Mouse (Mus musculus) neural tube, embryonic 13.5 days (tissue): ENCODE data around the gene Hist1h2bf. TPM values are rescaled to one million over a fixed set of nuclear protein-coding genes. Genes with fewer than 3 reads are reported as not detected.
"Not testable (repeated sequence)": the region's sequence is repeated elsewhere in the genome, so short reads cannot be mapped to it uniquely, and the experiment has no call there.

ENCODE experiments used
- ATAC-seq: fragments of 200-750 bp; cut with Nextera tagmentation; 2 replicates; pipeline ENCODE4 v1.8.0; 2017; ENCODE audit warnings: low read depth, mild to moderate bottlenecking, moderate TSS enrichment, moderate library complexity
- H3K27ac ChIP-seq: fragments of 300-500 bp; sonication (generic); replicated peaks from 2 replicates; pipeline ENCODE4 v1.5.1; 2015; ENCODE audit warnings: moderate library complexity, mild to moderate bottlenecking, inconsistent platforms
- H3K27me3 ChIP-seq: fragments of 300-500 bp; sonication (generic); 2 replicates; pipeline ENCODE4 v1.6.1; 2015; ENCODE audit warnings: mild to moderate bottlenecking, inconsistent platforms
- H3K36me3 ChIP-seq: fragments of 300-500 bp; sonication (generic); 2 replicates; pipeline ENCODE4 v1.6.1; 2015; ENCODE audit warnings: mild to moderate bottlenecking, inconsistent platforms
- H3K4me1 ChIP-seq: fragments of 300-500 bp; sonication (generic); replicated peaks from 2 replicates; pipeline ENCODE4 v1.6.1; 2015; ENCODE audit warnings: inconsistent platforms
- H3K4me2 ChIP-seq: fragments of 300-500 bp; sonication (generic); 2 replicates; pipeline ENCODE4 v1.6.1; 2015; ENCODE audit warnings: inconsistent platforms, mild to moderate bottlenecking, moderate library complexity
- H3K4me3 ChIP-seq: fragments of 300-500 bp; sonication (generic); 2 replicates; pipeline ENCODE4 v1.5.1; 2015; ENCODE audit warnings: mild to moderate bottlenecking, inconsistent platforms
- H3K9ac ChIP-seq: fragments of 300-500 bp; sonication (generic); 2 replicates; pipeline ENCODE4 v1.6.1; 2015; ENCODE audit warnings: moderate library complexity, mild to moderate bottlenecking, inconsistent platforms
- H3K9me3 ChIP-seq: fragments of 300-500 bp; sonication (generic); 2 replicates; pipeline ENCODE4 v1.6.1; 2016; ENCODE audit warnings: inconsistent platforms
- WGBS: fragments of 180-500 bp; shearing (Covaris S2); methylation state at CpG from one replicate; pipeline ENCODE4 v1.1.7; 2015; 5-methylcytosine and 5-hydroxymethylcytosine counted together
- polyA plus RNA-seq: library from polyadenylated mRNA; unstranded; fragments of >200 nt; fragmentation: Nextera tagmentation; extraction: Ambion mirVana; gene quantifications from 2 replicates; pipeline ENCODE4 v1.2.1, GENCODE M21; 2015

Hist1h2bf gene
- polyA plus RNA-seq, 1 experiment from 2014 or later: 1.6 TPM

- peak; percentile 96 for ATAC-seq
- not testable (repeated sequence) for H3K27me3 ChIP-seq, H3K9me3 ChIP-seq, H3K36me3 ChIP-seq, H3K4me1 ChIP-seq
- H3K9ac ChIP-seq: peak within 1 kb of the TSS; percentile 75
- H3K27ac ChIP-seq: peak within 1 kb of the TSS; percentile 98
- H3K4me3 ChIP-seq: peak within 1 kb of the TSS; percentile 45
- H3K4me2 ChIP-seq: peak within 1 kb of the TSS; percentile 75
- WGBS: under 1% methylated on average over 47 of the region's 67 CpGs
These were observed 11.9 kb downstream of the Hist1h2bf start, which contains the start of gene Hist1h3e for GRCm38 (mm10) chr13:23561883-23562659. Gene Hist1h3e, minus strand, starts transcription at chr13:23562369.

DNA sequence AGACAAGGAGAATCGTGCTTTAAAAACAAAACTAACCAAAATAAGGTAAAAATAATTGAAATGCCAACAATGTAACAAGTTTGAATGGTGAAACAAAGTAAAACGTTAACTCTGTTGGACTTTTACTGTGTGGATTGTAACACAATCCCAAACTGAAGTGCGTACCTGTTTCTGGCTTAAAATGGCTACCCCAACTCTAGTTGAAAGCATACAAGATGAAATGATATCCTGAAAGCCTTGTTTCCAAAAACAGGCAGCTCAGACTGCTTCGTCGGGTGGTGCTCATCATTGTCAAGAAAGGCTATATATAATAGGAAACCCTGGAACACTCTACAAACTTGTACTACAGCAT is 12.5 kb downstream of the Hist1h2bf start:
- ATAC-seq, H3K9me3 ChIP-seq, H3K36me3 ChIP-seq, H3K27me3 ChIP-seq, H3K4me1 ChIP-seq: not testable (repeated sequence)
- Histone ChIP-seq H3K9ac (peak overlapping the region; percentile 74), H3K27ac (peak overlapping the region; percentile 98), H3K4me2 (peak overlapping the region; percentile 75), H3K4me3 (peak overlapping the region; percentile 45)
- 0% methylated on average over 2 of the region's 5 CpGs for WGBS

- not testable (repeated sequence) for ATAC-seq, H3K36me3 ChIP-seq, H3K9ac ChIP-seq, H3K27me3 ChIP-seq, H3K4me3 ChIP-seq, H3K27ac ChIP-seq, H3K9me3 ChIP-seq
- Histone ChIP-seq H3K4me2 (peak overlapping the region; percentile 26; the same call in 1 of the 2 replicates), H3K4me1 (peaks cover 13% of the 10 kb centered on the region)
- WGBS: 22% methylated on average over 2 of the region's 2 CpGs
These were observed 13.3 kb downstream of the Hist1h2bf start for GRCm38 (mm10) chr13:23560699-23561098.

DNA sequence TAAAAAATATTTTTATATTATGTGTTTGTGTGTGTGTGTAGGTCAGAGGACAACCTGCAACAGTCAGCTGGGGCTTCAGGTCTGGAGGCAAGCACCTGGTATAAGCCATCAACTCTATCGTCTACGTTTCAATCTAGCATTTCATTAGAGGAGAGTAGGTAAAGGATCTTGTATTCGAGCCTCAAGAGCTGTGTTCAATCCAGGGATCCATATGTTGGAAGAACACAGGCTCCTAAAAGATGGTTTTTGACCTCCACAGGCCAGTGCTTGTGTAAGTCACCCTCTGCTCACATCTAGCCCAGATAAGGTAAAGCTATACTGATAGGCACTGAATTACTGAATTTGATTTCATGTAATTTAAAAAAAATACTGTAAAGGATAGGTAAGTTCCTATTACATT is 17.1 kb downstream of the Hist1h2bf start:
- WGBS: 81% methylated on average over 3 of the region's 3 CpGs
- Histone ChIP-seq H3K4me3 (no peak overlapping the region), H3K4me2 (no peak overlapping the region; the same call in 1 of the 2 replicates)

GRCm38 (mm10) chr13:23555839-23556416 is 18.1 kb downstream of the Hist1h2bf start:
- H3K4me2 ChIP-seq: peak overlapping the region; percentile 100
- WGBS: under 1% methylated on average over 18 of the region's 18 CpGs
- peak overlapping the region; percentile 82 for H3K9ac ChIP-seq
- peak overlapping the region; percentile 53 for H3K4me3 ChIP-seq
- H3K27me3 ChIP-seq: no peaks in the 10 kb centered on the region
- H3K36me3 ChIP-seq: no peaks in the 10 kb centered on the region
- peak; percentile 82 for ATAC-seq
- H3K27ac ChIP-seq: peak overlapping the region; percentile 93
- H3K9me3 ChIP-seq: no peaks in the 10 kb centered on the region
- peaks cover 34% of the 10 kb centered on the region for H3K4me1 ChIP-seq

More for the DNA sequence above, 17.1 kb downstream of the Hist1h2bf start:
- Histone ChIP-seq H3K9me3 (no peaks in the 10 kb centered on the region), H3K27me3 (no peaks in the 10 kb centered on the region), H3K4me1 (peaks cover 32% of the 10 kb centered on the region), H3K36me3 (no peaks in the 10 kb centered on the region), H3K9ac (0 out of 2 replicates have a peak overlapping the region, but pooled peaks have one; percentile 13), H3K27ac (no peak overlapping the region)
- no peak for ATAC-seq

DNA sequence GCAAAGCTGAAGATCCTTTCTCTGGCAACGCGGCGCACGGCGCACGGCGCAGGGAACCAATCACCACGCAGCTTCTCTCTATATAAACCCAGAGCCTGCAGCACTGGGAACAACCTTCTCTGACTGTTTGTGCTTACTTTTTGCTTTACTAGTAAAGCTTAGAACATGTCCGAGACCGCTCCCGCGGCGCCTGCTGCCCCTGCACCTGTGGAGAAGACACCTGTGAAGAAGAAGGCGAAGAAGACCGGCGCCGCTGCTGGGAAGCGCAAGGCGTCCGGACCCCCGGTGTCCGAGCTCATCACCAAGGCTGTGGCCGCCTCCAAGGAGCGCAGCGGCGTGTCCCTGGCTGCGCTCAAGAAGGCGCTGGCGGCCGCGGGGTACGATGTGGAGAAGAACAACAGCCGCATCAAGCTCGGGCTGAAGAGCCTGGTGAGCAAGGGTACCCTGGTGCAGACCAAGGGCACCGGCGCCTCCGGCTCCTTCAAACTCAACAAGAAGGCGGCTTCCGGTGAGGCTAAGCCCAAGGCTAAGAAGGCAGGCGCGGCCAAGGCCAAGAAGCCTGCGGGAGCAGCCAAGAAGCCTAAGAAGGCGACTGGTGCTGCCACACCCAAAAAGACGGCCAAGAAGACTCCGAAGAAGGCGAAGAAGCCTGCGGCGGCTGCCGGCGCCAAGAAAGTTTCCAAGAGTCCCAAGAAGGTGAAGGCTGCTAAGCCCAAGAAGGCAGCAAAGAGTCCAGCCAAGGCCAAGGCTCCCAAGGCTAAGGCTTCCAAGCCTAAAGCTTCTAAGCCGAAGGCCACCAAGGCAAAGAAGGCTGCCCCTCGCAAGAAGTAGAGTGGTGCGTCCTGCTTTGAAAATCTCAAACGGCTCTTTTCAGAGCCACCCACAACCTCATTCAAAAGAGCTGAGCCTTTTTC is 18.8 kb downstream of the Hist1h2bf start:
- Histone ChIP-seq H3K9me3 (no peaks in the 10 kb centered on the region), H3K4me1 (peaks cover 36% of the 10 kb centered on the region), H3K4me3 (peak overlapping the region; percentile 53), H3K4me2 (peak overlapping the region; percentile 100), H3K27ac (peak overlapping the region; percentile 93), H3K27me3 (no peaks in the 10 kb centered on the region), H3K36me3 (no peaks in the 10 kb centered on the region), H3K9ac (peak overlapping the region; percentile 82)
- under 1% methylated on average over 54 of the region's 54 CpGs for WGBS
- peak; percentile 83 for ATAC-seq

GRCm38 (mm10) chr13:23554393-23554792 is 19.6 kb downstream of the Hist1h2bf start:
- WGBS: 25% methylated on average over 9 of the region's 9 CpGs
- Histone ChIP-seq H3K9me3 (no peaks in the 10 kb centered on the region), H3K27me3 (no peaks in the 10 kb centered on the region), H3K4me3 (peak overlapping the region; percentile 53), H3K27ac (peak overlapping the region; percentile 93), H3K36me3 (no peaks in the 10 kb centered on the region), H3K4me1 (peaks cover 36% of the 10 kb centered on the region), H3K4me2 (peak overlapping the region; percentile 100), H3K9ac (peak overlapping the region; percentile 82)
- ATAC-seq: no peak

DNA sequence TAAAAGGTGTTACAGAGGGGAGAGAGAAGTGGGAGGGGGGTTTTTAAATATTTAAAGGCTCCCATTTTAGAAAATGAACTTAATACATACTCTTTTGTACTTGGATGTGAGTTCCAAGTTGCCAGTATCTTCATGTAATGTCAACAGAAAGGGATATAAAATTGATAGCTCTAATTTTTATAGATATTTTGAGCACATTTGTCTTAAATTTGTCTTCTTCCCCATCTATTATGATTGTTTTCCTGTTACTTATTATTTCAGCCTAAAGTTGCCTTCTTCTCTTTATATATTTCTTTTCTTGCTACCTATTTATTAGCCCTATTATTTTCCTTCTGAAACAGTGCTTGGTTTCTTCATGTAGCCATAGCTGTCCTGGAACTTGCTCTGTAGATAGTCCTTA is 21.0 kb downstream of the Hist1h2bf start, which contains the start of gene Hist1h1d:
Gene Hist1h1d (plus strand): TSS at position 301 of the 400 bp plus-strand sequence.
- ATAC-seq: no peak
- peak within 1 kb of the TSS; percentile 82; the same call in 1 of the 2 replicates for H3K9ac ChIP-seq

DNA sequence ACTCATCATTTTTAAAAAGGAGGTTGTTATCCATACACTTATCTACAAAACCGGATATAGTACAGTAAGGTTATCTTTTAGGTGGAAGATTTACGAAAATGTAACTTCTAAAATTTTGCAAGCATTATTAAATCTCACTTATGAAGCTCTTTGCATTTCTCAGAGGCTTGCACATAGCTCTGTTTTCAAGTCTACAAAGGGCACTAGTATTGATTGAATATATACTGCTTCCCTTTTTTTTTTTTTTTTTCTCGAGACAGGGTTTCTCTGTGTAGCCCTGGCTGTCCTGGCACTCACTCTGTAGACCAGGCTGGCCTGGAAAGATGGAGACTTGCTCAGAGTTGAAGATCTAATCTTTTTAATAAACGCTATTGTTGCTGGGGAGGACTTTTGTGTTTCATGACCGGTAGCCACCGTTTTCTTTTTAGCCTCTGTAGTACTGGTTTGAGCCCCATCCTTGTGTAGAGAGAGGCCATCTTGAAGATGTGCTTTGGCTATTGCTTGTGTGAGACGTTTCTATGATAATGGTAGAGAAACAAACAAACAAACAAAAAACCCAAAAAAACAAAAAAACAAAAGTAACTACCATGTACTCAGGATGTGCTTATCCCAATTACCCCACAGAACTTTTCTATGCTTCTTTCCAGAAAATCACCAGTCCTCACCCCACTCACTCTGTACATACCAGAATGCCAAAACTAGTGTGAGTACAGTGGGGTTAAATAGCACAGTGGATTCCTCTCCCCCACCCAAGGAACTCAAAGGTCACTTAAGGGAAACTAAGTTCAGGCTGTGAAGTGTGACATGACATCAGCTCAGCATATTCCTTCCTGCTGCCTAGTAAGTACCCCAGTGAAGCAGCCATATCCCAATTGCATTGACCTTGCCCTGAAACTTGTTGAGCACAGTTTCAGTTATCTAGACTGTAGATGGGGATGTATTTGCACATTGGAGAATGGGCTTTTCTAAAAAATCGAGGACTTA is 21.8 kb downstream of the Hist1h2bf start:
- Histone ChIP-seq H3K9me3 (no peaks in the 10 kb centered on the region), H3K9ac (0 out of 2 replicates have a peak overlapping the region, but pooled peaks have one; percentile 69), H3K27ac (peak overlapping the region; percentile 90), H3K36me3 (no peaks in the 10 kb centered on the region), H3K27me3 (no peaks in the 10 kb centered on the region), H3K4me1 (peaks cover 36% of the 10 kb centered on the region), H3K4me2 (peak overlapping the region; percentile 65), H3K4me3 (peak overlapping the region; percentile 46)
- ATAC-seq: no peak
- WGBS: 50% methylated on average over 8 of the region's 8 CpGs

More for the DNA sequence above, 21.0 kb downstream of the Hist1h2bf start, which contains the start of gene Hist1h1d:
- Histone ChIP-seq H3K4me1 (peaks cover 36% of the 10 kb centered on the region), H3K4me3 (no peak within 1 kb of the TSS), H3K4me2 (peak within 1 kb of the TSS; percentile 100), H3K9me3 (no peaks in the 10 kb centered on the region), H3K36me3 (no peaks in the 10 kb centered on the region), H3K27me3 (no peaks in the 10 kb centered on the region), H3K27ac (peak within 1 kb of the TSS; percentile 93)

DNA sequence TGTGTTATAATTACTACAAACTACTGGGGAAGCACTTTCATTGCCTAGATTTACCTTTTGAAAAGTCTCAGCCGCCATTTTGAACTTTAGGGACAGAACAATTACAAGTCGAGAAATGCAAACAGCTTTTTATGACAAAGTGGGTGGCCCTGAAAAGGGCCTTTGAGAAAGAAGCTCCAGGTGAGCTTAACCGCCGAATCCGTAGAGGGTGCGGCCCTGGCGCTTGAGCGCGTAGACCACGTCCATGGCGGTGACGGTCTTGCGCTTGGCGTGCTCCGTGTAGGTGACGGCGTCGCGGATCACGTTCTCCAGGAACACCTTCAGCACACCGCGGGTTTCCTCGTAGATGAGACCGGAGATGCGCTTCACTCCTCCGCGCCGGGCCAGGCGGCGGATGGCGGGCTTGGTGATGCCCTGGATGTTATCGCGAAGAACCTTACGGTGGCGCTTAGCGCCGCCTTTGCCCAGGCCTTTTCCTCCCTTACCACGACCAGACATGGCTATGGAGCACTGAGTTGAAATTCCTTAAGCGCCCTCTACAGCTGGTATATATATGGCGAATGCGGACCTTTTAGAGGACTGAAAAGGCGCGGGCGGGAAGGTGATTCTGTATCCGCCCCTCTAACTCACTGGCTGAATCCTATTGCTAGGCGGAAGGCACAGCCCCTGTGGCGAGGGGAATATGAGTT is 22.7 kb downstream of the Hist1h2bf start, which contains the start of gene Hist1h4f:
Gene Hist1h4f (minus strand): TSS at position 503 of the 689 bp plus-strand sequence.
- peak within 1 kb of the TSS; percentile 90 for H3K27ac ChIP-seq
- not testable (repeated sequence) for H3K9me3 ChIP-seq, H3K27me3 ChIP-seq, H3K36me3 ChIP-seq
- H3K4me3 ChIP-seq: peak within 1 kb of the TSS; percentile 46
- H3K4me1 ChIP-seq: peaks cover 28% of the 10 kb centered on the region
- under 1% methylated on average over 47 of the region's 47 CpGs for WGBS
- H3K9ac ChIP-seq: peak within 1 kb of the TSS; percentile 69
- peak within 1 kb of the TSS; percentile 65 for H3K4me2 ChIP-seq
- ATAC-seq: peak; percentile 88
